Mouse (Mus musculus) hindbrain, embryonic 10.5 days (tissue): ENCODE data around the gene Ap2a1. TPM values are rescaled to one million over a fixed set of nuclear protein-coding genes. Genes with fewer than 3 reads are reported as not detected.

Source experiments
- DNase-seq: peaks from one replicate; pipeline ENCODE4 v3.0.0-alpha.2; 2017; ENCODE audit warnings: low spot score
- H3K27ac ChIP-seq: fragments of 300-500 bp; sonication (generic); 2 replicates; pipeline ENCODE4 v1.5.1; 2016; ENCODE audit warnings: mild to moderate bottlenecking, moderate library complexity
- H3K27me3 ChIP-seq: fragments of 300-500 bp; sonication (generic); 2 replicates; pipeline ENCODE4 v1.6.1; 2016; ENCODE audit warnings: mild to moderate bottlenecking; ENCODE audit not compliant: poor library complexity, insufficient read depth, severe bottlenecking
- H3K36me3 ChIP-seq: fragments of 300-500 bp; sonication (generic); 2 replicates; pipeline ENCODE4 v1.6.1; 2016; ENCODE audit warnings: mild to moderate bottlenecking, moderate library complexity
- H3K4me1 ChIP-seq: fragments of 300-500 bp; sonication (generic); replicated peaks from 2 replicates; pipeline ENCODE4 v1.6.1; 2016; ENCODE audit warnings: mild to moderate bottlenecking
- H3K4me3 ChIP-seq: fragments of 300-500 bp; sonication (generic); 2 replicates; pipeline ENCODE4 v1.5.1; 2016; ENCODE audit warnings: mild to moderate bottlenecking, moderate library complexity
- H3K9me3 ChIP-seq: fragments of 300-500 bp; sonication (generic); 2 replicates; pipeline ENCODE4 v1.6.1; 2016; ENCODE audit warnings: mild to moderate bottlenecking, moderate library complexity
- WGBS: fragments of 180-500 bp; shearing (Covaris S2); methylation state at CpG from one replicate; pipeline ENCODE4 v1.1.7; 2016; 5-methylcytosine and 5-hydroxymethylcytosine counted together
- polyA plus RNA-seq: library from polyadenylated mRNA; unstranded; fragments of >200 nt; fragmentation: Nextera tagmentation; extraction: Ambion mirVana; gene quantifications from 2 replicates; pipeline ENCODE4 v1.2.1, GENCODE M21; 2016

Gene Ap2a1
- polyA plus RNA-seq, 1 experiment from 2014 or later, result 93.1 TPM

GRCm38 (mm10) chr7:44942904-44943303 lies 13.6 kb upstream of the Ap2a1 start, which contains the start of gene Tsks:
Gene Tsks (plus strand): TSS chr7:44943204.
- H3K27ac ChIP-seq, result no peak within 1 kb of the TSS
- H3K27me3 ChIP-seq, result peaks cover 1% of the 10 kb centered on the region
- no peaks in the 10 kb centered on the region for H3K9me3 ChIP-seq
- no peak for DNase-seq
- 81% methylated on average over 7 of the region's 7 CpGs for WGBS
- H3K4me1 ChIP-seq, result no peaks in the 10 kb centered on the region
- H3K4me3 ChIP-seq, result no peak within 1 kb of the TSS
- H3K36me3 ChIP-seq, result no peaks in the 10 kb centered on the region

- no peaks in the 10 kb centered on the region for H3K27me3 ChIP-seq
- no peak for DNase-seq
- H3K4me3 ChIP-seq, result no peak overlapping the region
- no peaks in the 10 kb centered on the region for H3K36me3 ChIP-seq
- 90% methylated on average over 4 of the region's 4 CpGs for WGBS
- no peaks in the 10 kb centered on the region for H3K4me1 ChIP-seq
- peaks cover 9% of the 10 kb centered on the region for H3K9me3 ChIP-seq
- H3K27ac ChIP-seq, result no peak overlapping the region
These were observed 9.4 kb upstream of the Ap2a1 start for GRCm38 (mm10) chr7:44938680-44939079.

- no peak for DNase-seq
- WGBS, result 3% methylated on average over 1 of the region's 1 CpGs
- Histone ChIP-seq H3K9me3 (no peaks in the 10 kb centered on the region), H3K4me3 (peak overlapping the region; percentile 94), H3K27ac (peak overlapping the region; percentile 91), H3K27me3 (no peaks in the 10 kb centered on the region), H3K36me3 (peaks cover 34% of the 10 kb centered on the region), H3K4me1 (peaks cover 29% of the 10 kb centered on the region)
These were observed 726 bp downstream of the Ap2a1 start for GRCm38 (mm10) chr7:44928570-44928969.

GRCm38 (mm10) chr7:44925468-44925867 lies 3.8 kb downstream of the Ap2a1 start:
- no peak overlapping the region for H3K4me3 ChIP-seq
- H3K36me3 ChIP-seq, result peaks cover 64% of the 10 kb centered on the region
- no peak overlapping the region for H3K27ac ChIP-seq
- WGBS, result 79% methylated on average over 3 of the region's 3 CpGs
- peaks cover 26% of the 10 kb centered on the region for H3K4me1 ChIP-seq
- peak; percentile 32 for DNase-seq
- no peaks in the 10 kb centered on the region for H3K9me3 ChIP-seq
- no peaks in the 10 kb centered on the region for H3K27me3 ChIP-seq

- Histone ChIP-seq H3K4me1 (peaks cover 7% of the 10 kb centered on the region), H3K27ac (no peak overlapping the region), H3K9me3 (no peaks in the 10 kb centered on the region), H3K27me3 (no peaks in the 10 kb centered on the region), H3K36me3 (peaks cover 83% of the 10 kb centered on the region), H3K4me3 (no peak overlapping the region)
- no peak for DNase-seq
These were observed 6.8 kb downstream of the Ap2a1 start for GRCm38 (mm10) chr7:44922530-44922929.

GRCm38 (mm10) chr7:44919127-44919526 lies 10.2 kb downstream of the Ap2a1 start:
- Histone ChIP-seq H3K4me1 (no peaks in the 10 kb centered on the region), H3K36me3 (peaks cover 87% of the 10 kb centered on the region), H3K27ac (no peak overlapping the region), H3K4me3 (no peak overlapping the region), H3K9me3 (no peaks in the 10 kb centered on the region), H3K27me3 (no peaks in the 10 kb centered on the region)
- 94% methylated on average over 5 of the region's 5 CpGs for WGBS
- no peak for DNase-seq

GRCm38 (mm10) chr7:44918219-44918618 lies 11.1 kb downstream of the Ap2a1 start:
- Histone ChIP-seq H3K27me3 (no peaks in the 10 kb centered on the region), H3K27ac (no peak overlapping the region), H3K9me3 (no peaks in the 10 kb centered on the region), H3K4me3 (no peak overlapping the region), H3K36me3 (peaks cover 87% of the 10 kb centered on the region), H3K4me1 (no peaks in the 10 kb centered on the region)
- no peak for DNase-seq
- 86% methylated on average over 3 of the region's 3 CpGs for WGBS

- peaks cover 87% of the 10 kb centered on the region for H3K36me3 ChIP-seq
- WGBS, result 92% methylated on average over 4 of the region's 4 CpGs
- no peaks in the 10 kb centered on the region for H3K27me3 ChIP-seq
- no peaks in the 10 kb centered on the region for H3K4me1 ChIP-seq
- H3K9me3 ChIP-seq, result no peaks in the 10 kb centered on the region
- DNase-seq, result no peak
- no peak overlapping the region for H3K27ac ChIP-seq
- no peak overlapping the region for H3K4me3 ChIP-seq
These were observed 12.4 kb downstream of the Ap2a1 start for GRCm38 (mm10) chr7:44916881-44917280.

- no peak for DNase-seq
- 92% methylated on average over 6 of the region's 6 CpGs for WGBS
- Histone ChIP-seq H3K36me3 (peaks cover 88% of the 10 kb centered on the region), H3K9me3 (no peaks in the 10 kb centered on the region), H3K4me3 (no peak overlapping the region), H3K27ac (no peak overlapping the region), H3K27me3 (no peaks in the 10 kb centered on the region), H3K4me1 (no peaks in the 10 kb centered on the region)
These were observed 13.1 kb downstream of the Ap2a1 start for GRCm38 (mm10) chr7:44916191-44916590.

GRCm38 (mm10) chr7:44915314-44915713 lies 14.0 kb downstream of the Ap2a1 start:
- Histone ChIP-seq H3K9me3 (no peaks in the 10 kb centered on the region), H3K27ac (no peak overlapping the region), H3K4me1 (no peaks in the 10 kb centered on the region), H3K27me3 (no peaks in the 10 kb centered on the region), H3K4me3 (no peak overlapping the region), H3K36me3 (peaks cover 88% of the 10 kb centered on the region)
- 94% methylated on average over 9 of the region's 9 CpGs for WGBS
- DNase-seq, result no peak

GRCm38 (mm10) chr7:44914396-44914795 lies 14.9 kb downstream of the Ap2a1 start:
- 89% methylated on average over 2 of the region's 2 CpGs for WGBS
- H3K27me3 ChIP-seq, result no peaks in the 10 kb centered on the region
- DNase-seq, result no peak
- H3K27ac ChIP-seq, result no peak overlapping the region
- H3K4me1 ChIP-seq, result no peaks in the 10 kb centered on the region
- peaks cover 88% of the 10 kb centered on the region for H3K36me3 ChIP-seq
- no peak overlapping the region for H3K4me3 ChIP-seq
- H3K9me3 ChIP-seq, result no peaks in the 10 kb centered on the region

- Histone ChIP-seq H3K27me3 (no peaks in the 10 kb centered on the region), H3K9me3 (no peaks in the 10 kb centered on the region), H3K27ac (no peak overlapping the region), H3K36me3 (peaks cover 100% of the 10 kb centered on the region), H3K4me1 (no peaks in the 10 kb centered on the region), H3K4me3 (no peak overlapping the region)
- no peak for DNase-seq
- WGBS, result 89% methylated on average over 15 of the region's 15 CpGs
These were observed 20.4 kb downstream of the Ap2a1 start for GRCm38 (mm10) chr7:44908706-44909476.

- no peak for DNase-seq
- no peaks in the 10 kb centered on the region for H3K27me3 ChIP-seq
- H3K4me1 ChIP-seq, result peaks cover 18% of the 10 kb centered on the region
- H3K4me3 ChIP-seq, result no peak overlapping the region
- peaks cover 98% of the 10 kb centered on the region for H3K36me3 ChIP-seq
- no peak overlapping the region for H3K27ac ChIP-seq
- H3K9me3 ChIP-seq, result no peaks in the 10 kb centered on the region
- 94% methylated on average over 20 of the region's 20 CpGs for WGBS
These were observed 23.9 kb downstream of the Ap2a1 start for GRCm38 (mm10) chr7:44905430-44905829.
